Mouse (Mus musculus) common myeloid progenitor, adult 5-6 weeks (primary cell): ENCODE data around the gene Gm49340. TPM values are rescaled to one million over a fixed set of nuclear protein-coding genes. Genes with fewer than 3 reads are reported as not detected.

Experiments used
- total RNA-seq: library from RNA; stranded (forward); fragments of 200-1000, 187-1606 nt; gene quantifications from 2 replicates; pipeline ENCODE4 v1.2.3, GENCODE M21; 2017

The Gm49340 gene
- total RNA-seq, 1 experiment from 2014 or later: not detected

Other genes with a start within 250 kb of the Gm49340 start
- gene Itgae, start 239.2 kb upstream of the Gm49340 start, total RNA-seq: 0.05 TPM in 1 of 2 replicates, not detected in the other
- gene Haspin, start 191.4 kb upstream of the Gm49340 start, total RNA-seq: 18.6 and 22.8 TPM in 2 replicates
- gene P2rx5, start 169.3 kb upstream of the Gm49340 start, total RNA-seq: not detected in 2 replicates
- gene Emc6, start 152.7 kb upstream of the Gm49340 start, total RNA-seq: 46.6 and 48.2 TPM in 2 replicates
- gene Tax1bp3, start 152.7 kb upstream of the Gm49340 start, total RNA-seq: 7.7 and 11.4 TPM in 2 replicates
- 6.0 and 8.8 TPM in 2 replicates for gene Ctns, start 130.7 kb upstream of the Gm49340 start, total RNA-seq
- gene Shpk, start 130.3 kb upstream of the Gm49340 start, total RNA-seq: 1.4 and 3.2 TPM in 2 replicates
- not detected in 2 replicates for gene Trpv1, start 95.4 kb upstream of the Gm49340 start, total RNA-seq
- not detected in 2 replicates for gene Trpv3, start 62.4 kb upstream of the Gm49340 start, total RNA-seq
- 3.8 and 7.4 TPM in 2 replicates for gene Aspa, start 145 bp upstream of the Gm49340 start, total RNA-seq
- gene Spata22, start within 50 bp of the Gm49340 start, total RNA-seq: not detected in 2 replicates
- not detected in 2 replicates for gene Olfr20, start 21.0 kb downstream of the Gm49340 start, total RNA-seq
- gene Olfr376, start 41.5 kb downstream of the Gm49340 start, total RNA-seq: not detected in 2 replicates
- not detected in 2 replicates for gene Olfr1, start 69.9 kb downstream of the Gm49340 start, total RNA-seq
- not detected in 2 replicates for gene Olfr378, start 98.7 kb downstream of the Gm49340 start, total RNA-seq
- gene Olfr380, start 127.8 kb downstream of the Gm49340 start, total RNA-seq: not detected in 2 replicates
- gene Olfr381, start 161.9 kb downstream of the Gm49340 start, total RNA-seq: not detected in 2 replicates
- not detected in 2 replicates for gene Olfr382, start 187.5 kb downstream of the Gm49340 start, total RNA-seq